Mouse (Mus musculus) liver, embryonic 14.5 days (tissue): ENCODE results near the gene Rimbp3.

Source experiments
- CTCF ChIP-seq: IDR thresholded peaks from 2 replicates; pipeline ENCODE4 v1.5.1; 2016; ENCODE audit warnings: antibody characterized with exemption, low read depth, control low read depth
- EP300 ChIP-seq: IDR thresholded peaks from 2 replicates; pipeline ENCODE4 v1.6.1; 2016; ENCODE audit warnings: antibody characterized with exemption, low read depth

GRCm38 (mm10) chr16:17208389-17209361 lies at the start of gene Rimbp3:
- TF ChIP-seq CTCF (peak; percentile 91), EP300 (no peak)
